Mouse (Mus musculus) stomach, postnatal 0 days (tissue): ENCODE results near the gene Lclat1.

Experiments used
- CTCF ChIP-seq: IDR thresholded peaks from 2 replicates; pipeline ENCODE4 v1.5.1; 2016; ENCODE audit warnings: antibody characterized with exemption, low read depth, mild to moderate bottlenecking, moderate library complexity
- EP300 ChIP-seq: optimal IDR thresholded peaks from 2 replicates; pipeline ENCODE3; 2016; ENCODE audit warnings: antibody characterized with exemption

DNA sequence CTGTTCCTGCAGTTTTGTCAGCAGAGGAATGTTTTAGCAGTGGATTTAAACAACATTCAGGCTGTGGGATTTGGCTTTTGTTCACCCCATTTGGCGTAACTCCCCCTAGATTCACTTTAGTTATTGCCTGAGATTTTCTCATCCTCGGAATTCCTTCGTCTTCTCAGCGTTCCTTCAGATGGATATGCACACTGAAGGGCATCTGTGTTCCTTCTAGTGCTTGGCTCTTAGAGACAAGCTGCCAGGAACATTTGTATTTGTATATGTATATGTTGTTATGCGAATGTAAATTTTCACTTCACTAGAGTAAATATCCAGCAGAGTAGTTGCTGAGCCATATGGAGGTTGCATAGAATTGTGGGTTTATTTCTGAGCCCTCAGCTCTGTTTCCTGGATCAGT lies 12.8 kb downstream of the Lclat1 start:
- TF ChIP-seq CTCF: peak; percentile 13; the same call in 1 of the 2 replicates
- no peak for TF ChIP-seq EP300
